Mouse (Mus musculus) hindbrain, embryonic 15.5 days (tissue): ENCODE measurements around the gene Olfr1216. TPM values are rescaled to one million over a fixed set of nuclear protein-coding genes. Genes with fewer than 3 reads are reported as not detected.
"Not testable (repeated sequence)": the region's sequence is repeated elsewhere in the genome, so short reads cannot be mapped to it uniquely, and the experiment has no call there.

Experiments
- ATAC-seq: fragments of 200-750 bp; cut with Nextera tagmentation; 2 replicates; pipeline ENCODE4 v1.8.0; 2017; ENCODE audit warnings: low read depth, moderate number of reproducible peaks, moderate TSS enrichment; ENCODE audit not compliant: low FRiP score
- H3K27ac ChIP-seq: fragments of 300-500 bp; sonication (generic); replicated peaks from 2 replicates; pipeline ENCODE4 v1.5.1; 2015; ENCODE audit warnings: mild to moderate bottlenecking, inconsistent platforms
- H3K27me3 ChIP-seq: fragments of 300-500 bp; sonication (generic); 2 replicates; pipeline ENCODE4 v1.6.1; 2015; ENCODE audit warnings: control low read depth, inconsistent platforms
- H3K36me3 ChIP-seq: fragments of 300-500 bp; sonication (generic); 2 replicates; pipeline ENCODE4 v1.6.1; 2015; ENCODE audit warnings: control low read depth, inconsistent platforms
- H3K4me1 ChIP-seq: fragments of 300-500 bp; sonication (generic); replicated peaks from 2 replicates; pipeline ENCODE4 v1.6.1; 2015; ENCODE audit warnings: control low read depth, inconsistent platforms
- H3K4me2 ChIP-seq: fragments of 300-500 bp; sonication (generic); 2 replicates; pipeline ENCODE4 v1.6.1; 2015; ENCODE audit warnings: moderate library complexity, mild to moderate bottlenecking, inconsistent platforms
- H3K4me3 ChIP-seq: fragments of 300-500 bp; sonication (generic); 2 replicates; pipeline ENCODE4 v1.5.1; 2015; ENCODE audit warnings: mild to moderate bottlenecking, inconsistent platforms
- H3K9ac ChIP-seq: fragments of 300-500 bp; sonication (generic); 2 replicates; pipeline ENCODE4 v1.6.1; 2015; ENCODE audit warnings: inconsistent platforms
- H3K9me3 ChIP-seq: fragments of 300-500 bp; sonication (generic); 2 replicates; pipeline ENCODE4 v1.6.1; 2016; ENCODE audit warnings: control low read depth, inconsistent platforms
- WGBS: fragments of 180-500 bp; shearing (Covaris S2); methylation state at CpG from one replicate; pipeline ENCODE4 v1.1.7; 2015; 5-methylcytosine and 5-hydroxymethylcytosine counted together
- polyA plus RNA-seq: library from polyadenylated mRNA; unstranded; fragments of >200 nt; fragmentation: Nextera tagmentation; extraction: Ambion mirVana; gene quantifications from 2 replicates; pipeline ENCODE4 v1.2.1, GENCODE M21; 2015

The Olfr1216 gene
- polyA plus RNA-seq, result not detected in 2 replicates

GRCm38 (mm10) chr2:89018240-89018639, at the start of gene Olfr1216:
TSS of gene Olfr1216 (minus strand) at chr2:89018340.
- no peak for ATAC-seq
- no peak within 1 kb of the TSS for H3K4me2 ChIP-seq
- no peak within 1 kb of the TSS for H3K9ac ChIP-seq
- H3K4me1 ChIP-seq, result no peaks in the 10 kb centered on the region
- H3K9me3 ChIP-seq, result no peaks in the 10 kb centered on the region
- no peaks in the 10 kb centered on the region for H3K27me3 ChIP-seq
- WGBS, result 84% methylated on average over 1 of the region's 1 CpGs
- no peak within 1 kb of the TSS for H3K27ac ChIP-seq
- H3K36me3 ChIP-seq, result no peaks in the 10 kb centered on the region
- H3K4me3 ChIP-seq, result no peak within 1 kb of the TSS

GRCm38 (mm10) chr2:89061087-89061486, 42.9 kb upstream of the Olfr1216 start, which contains the start of gene Olfr1218:
TSS of gene Olfr1218 (minus strand) at chr2:89061187.
- no peak within 1 kb of the TSS for H3K27ac ChIP-seq
- H3K4me1 ChIP-seq, result no peaks in the 10 kb centered on the region
- no peak within 1 kb of the TSS for H3K4me2 ChIP-seq
- no peaks in the 10 kb centered on the region for H3K9me3 ChIP-seq
- H3K4me3 ChIP-seq, result no peak within 1 kb of the TSS
- H3K9ac ChIP-seq, result no peak within 1 kb of the TSS
- no peaks in the 10 kb centered on the region for H3K27me3 ChIP-seq
- no peak for ATAC-seq
- no peaks in the 10 kb centered on the region for H3K36me3 ChIP-seq

- H3K4me3 ChIP-seq, result no peak within 1 kb of the TSS
- no peaks in the 10 kb centered on the region for H3K9me3 ChIP-seq
- H3K9ac ChIP-seq, result no peak within 1 kb of the TSS
- 84% methylated on average over 2 of the region's 2 CpGs for WGBS
- no peaks in the 10 kb centered on the region for H3K27me3 ChIP-seq
- no peaks in the 10 kb centered on the region for H3K36me3 ChIP-seq
- no peak within 1 kb of the TSS for H3K27ac ChIP-seq
- H3K4me1 ChIP-seq, result no peaks in the 10 kb centered on the region
- no peak within 1 kb of the TSS for H3K4me2 ChIP-seq
- no peak for ATAC-seq
These were observed 13.8 kb upstream of the Olfr1216 start, which contains the start of gene Olfr1217 for GRCm38 (mm10) chr2:89031965-89032364. TSS of gene Olfr1217 (minus strand) at chr2:89032065.

GRCm38 (mm10) chr2:89021436-89021835, 3.3 kb upstream of the Olfr1216 start:
- H3K36me3 ChIP-seq, H3K4me2 ChIP-seq, H3K27ac ChIP-seq, H3K9me3 ChIP-seq, H3K4me3 ChIP-seq, ATAC-seq, H3K9ac ChIP-seq, H3K4me1 ChIP-seq, H3K27me3 ChIP-seq: not testable (repeated sequence)
- WGBS, result 80% methylated on average over 3 of the region's 3 CpGs

GRCm38 (mm10) chr2:89006873-89007272, 11.3 kb downstream of the Olfr1216 start, which contains the start of gene Olfr1215:
TSS of gene Olfr1215 (minus strand) at chr2:89006973.
- Histone ChIP-seq H3K9ac (no peak within 1 kb of the TSS), H3K4me3 (no peak within 1 kb of the TSS), H3K27ac (no peak within 1 kb of the TSS), H3K4me1 (no peaks in the 10 kb centered on the region), H3K4me2 (no peak within 1 kb of the TSS), H3K27me3 (no peaks in the 10 kb centered on the region), H3K9me3 (no peaks in the 10 kb centered on the region), H3K36me3 (no peaks in the 10 kb centered on the region)
- no peak for ATAC-seq
- WGBS, result 70% methylated on average over 2 of the region's 2 CpGs

GRCm38 (mm10) chr2:88992553-88992952, 25.6 kb downstream of the Olfr1216 start, which contains the start of gene Olfr1214:
TSS of gene Olfr1214 (minus strand) at chr2:88992653.
- no peaks in the 10 kb centered on the region for H3K27me3 ChIP-seq
- H3K36me3 ChIP-seq, result no peaks in the 10 kb centered on the region
- WGBS, result 94% methylated on average over 1 of the region's 1 CpGs
- no peak for ATAC-seq
- no peak within 1 kb of the TSS for H3K4me3 ChIP-seq
- no peak within 1 kb of the TSS for H3K9ac ChIP-seq
- H3K4me2 ChIP-seq, result no peak within 1 kb of the TSS
- H3K27ac ChIP-seq, result no peak within 1 kb of the TSS
- no peaks in the 10 kb centered on the region for H3K9me3 ChIP-seq
- H3K4me1 ChIP-seq, result no peaks in the 10 kb centered on the region

- H3K27ac ChIP-seq, result no peak within 1 kb of the TSS
- no peaks in the 10 kb centered on the region for H3K36me3 ChIP-seq
- ATAC-seq, result no peak
- no peak within 1 kb of the TSS for H3K4me2 ChIP-seq
- no peak within 1 kb of the TSS for H3K4me3 ChIP-seq
- H3K4me1 ChIP-seq, result no peaks in the 10 kb centered on the region
- H3K27me3 ChIP-seq, result no peaks in the 10 kb centered on the region
- H3K9me3 ChIP-seq, result no peaks in the 10 kb centered on the region
- 95% methylated on average over 1 of the region's 1 CpGs for WGBS
- H3K9ac ChIP-seq, result no peak within 1 kb of the TSS
These were observed 38.0 kb downstream of the Olfr1216 start, which contains the start of gene Gm13762 for GRCm38 (mm10) chr2:88980181-88980580. TSS of gene Gm13762 (minus strand) at chr2:88980281.

Other genes with a start within 250 kb of the Olfr1216 start
- gene Olfr1200, start 247.9 kb downstream of the Olfr1216 start, polyA plus RNA-seq, result not detected in 2 replicates
- gene Olfr1201, start 225.3 kb downstream of the Olfr1216 start, polyA plus RNA-seq, result not detected in 2 replicates
- gene Olfr1202, start 203.8 kb downstream of the Olfr1216 start, polyA plus RNA-seq, result 0.04 TPM in 1 of 2 replicates, not detected in the other
- not detected in 2 replicates for gene Olfr1205, start 188.6 kb downstream of the Olfr1216 start, polyA plus RNA-seq
- not detected in 2 replicates for gene Olfr1204, start 169.0 kb downstream of the Olfr1216 start, polyA plus RNA-seq
- gene Olfr1206, start 155.1 kb downstream of the Olfr1216 start, polyA plus RNA-seq, result not detected in 2 replicates
- not detected in 2 replicates for gene Olfr1208, start 116.0 kb downstream of the Olfr1216 start, polyA plus RNA-seq
- gene Olfr1209, start 103.2 kb downstream of the Olfr1216 start, polyA plus RNA-seq, result not detected in 2 replicates
- not detected in 2 replicates for gene Olfr1211, start 80.2 kb downstream of the Olfr1216 start, polyA plus RNA-seq
- gene Olfr1212, start 64.4 kb downstream of the Olfr1216 start, polyA plus RNA-seq, result not detected in 2 replicates
- gene Gm13762, start 38.1 kb downstream of the Olfr1216 start, polyA plus RNA-seq, result not detected in 2 replicates
- not detected in 2 replicates for gene Olfr1214, start 25.7 kb downstream of the Olfr1216 start, polyA plus RNA-seq
- not detected in 2 replicates for gene Olfr1215, start 11.4 kb downstream of the Olfr1216 start, polyA plus RNA-seq
- not detected in 2 replicates for gene Olfr1217, start 13.7 kb upstream of the Olfr1216 start, polyA plus RNA-seq
- not detected in 2 replicates for gene Olfr1218, start 42.8 kb upstream of the Olfr1216 start, polyA plus RNA-seq
- not detected in 2 replicates for gene Olfr1219, start 65.2 kb upstream of the Olfr1216 start, polyA plus RNA-seq
- not detected in 2 replicates for gene Olfr1220, start 88.5 kb upstream of the Olfr1216 start, polyA plus RNA-seq
- not detected in 2 replicates for gene Olfr1221, start 98.9 kb upstream of the Olfr1216 start, polyA plus RNA-seq
- not detected in 2 replicates for gene Olfr1222, start 114.7 kb upstream of the Olfr1216 start, polyA plus RNA-seq
- gene Olfr1223, start 133.2 kb upstream of the Olfr1216 start, polyA plus RNA-seq, result not detected in 2 replicates
- gene Olfr1224-ps1, start 145.8 kb upstream of the Olfr1216 start, polyA plus RNA-seq, result not detected in 2 replicates
- gene Olfr1225, start 156.3 kb upstream of the Olfr1216 start, polyA plus RNA-seq, result not detected in 2 replicates
- gene Olfr1226, start 181.7 kb upstream of the Olfr1216 start, polyA plus RNA-seq, result not detected in 2 replicates
- gene Olfr1228, start 235.7 kb upstream of the Olfr1216 start, polyA plus RNA-seq, result not detected in 2 replicates